Mouse (Mus musculus) MEL (cell line): ENCODE data around the gene Hinfp. TPM values are rescaled to one million over a fixed set of nuclear protein-coding genes. Genes with fewer than 3 reads are reported as not detected.
"Not testable (repeated sequence)": the region's sequence is repeated elsewhere in the genome, so short reads cannot be mapped to it uniquely, and the experiment has no call there.

Experiments used
- DNase-seq: peaks from one replicate; pipeline ENCODE4 v3.0.0; 2011; ENCODE audit warnings: low read depth, low spot score
- H3K27ac ChIP-seq: 2 replicates; pipeline ENCODE4 v1.5.1; 2012; ENCODE audit warnings: low read depth, mild to moderate bottlenecking, control low read depth, low read length, moderate library complexity; ENCODE audit not compliant: control insufficient read depth
- H3K27me3 ChIP-seq, 2 experiments: fragments of 150-350 bp in 1 of 2; sonication (generic) in 1 of 2; 2 replicates each; pipeline ENCODE4 v1.6.1; 2012; ENCODE audit warnings: low read length in 2 of 2, mild to moderate bottlenecking in 2 of 2, improper control_type of control experiment in 1 of 2, moderate library complexity in 1 of 2; ENCODE audit not compliant: insufficient read depth in 2 of 2, control insufficient read depth in 1 of 2
- H3K36me3 ChIP-seq, 2 experiments: 2 replicates each; pipeline ENCODE4 v1.6.1; 2012 to 2014; ENCODE audit warnings: low read length in 2 of 2, improper control_type of control experiment in 1 of 2, inconsistent platforms in 1 of 2, mild to moderate bottlenecking in 1 of 2; ENCODE audit not compliant: insufficient read depth in 2 of 2, control insufficient read depth in 1 of 2
- H3K4me1 ChIP-seq, 2 experiments: fragments of 150-350 bp in 1 of 2; sonication (generic) in 1 of 2; 2 replicates each; pipeline ENCODE4 v1.6.1; 2012; ENCODE audit warnings: low read length in 2 of 2, improper control_type of control experiment in 1 of 2, mild to moderate bottlenecking in 1 of 2; ENCODE audit not compliant: insufficient read depth in 2 of 2, control insufficient read depth in 1 of 2
- H3K4me3 ChIP-seq, 2 experiments: fragments of 150-350 bp in 1 of 2; sonication (generic) in 1 of 2; 2 replicates each; pipeline ENCODE4 v1.5.1; 2012; ENCODE audit warnings: low read depth in 2 of 2, low read length in 2 of 2, mild to moderate bottlenecking in 2 of 2, moderate library complexity in 2 of 2, control low read depth in 1 of 2, improper control_type of control experiment in 1 of 2; ENCODE audit not compliant: control insufficient read depth in 1 of 2, insufficient read depth in 1 of 2
- H3K79me2 ChIP-seq: 2 replicates; pipeline ENCODE4 v1.6.1; 2012; ENCODE audit warnings: mild to moderate bottlenecking, low read length, moderate library complexity; ENCODE audit not compliant: control insufficient read depth, poor library complexity, insufficient read depth
- H3K9ac ChIP-seq: 2 replicates; pipeline ENCODE4 v1.6.1; 2012; ENCODE audit warnings: low read depth, mild to moderate bottlenecking, control low read depth, low read length, moderate library complexity; ENCODE audit not compliant: control insufficient read depth, poor library complexity, severe bottlenecking
- H3K9me3 ChIP-seq: fragments of 150-350 bp; sonication (generic); replicated peaks from 2 replicates; pipeline ENCODE4 v1.6.1; 2012; ENCODE audit warnings: mild to moderate bottlenecking, low read length, improper control_type of control experiment, moderate library complexity; ENCODE audit not compliant: insufficient read depth
- EP300 ChIP-seq, 2 experiments: IDR thresholded peaks; 2 replicates each; pipeline ENCODE4 v1.6.1; 2011; ENCODE audit warnings: improper control_type of control experiment in 2 of 2, low read length in 2 of 2, low read depth in 1 of 2, mild to moderate bottlenecking in 1 of 2
- GABPA ChIP-seq: IDR thresholded peaks from 2 replicates; pipeline ENCODE4 v1.6.1; 2012; ENCODE audit warnings: low read depth, mild to moderate bottlenecking, inconsistent platforms, low read length, improper control_type of control experiment, moderate library complexity
- HCFC1 ChIP-seq: IDR thresholded peaks from 2 replicates; pipeline ENCODE4 v1.6.1; 2012; ENCODE audit warnings: low read depth, mild to moderate bottlenecking, inconsistent platforms, low read length, improper control_type of control experiment, moderate library complexity
- MYC ChIP-seq: IDR thresholded peaks from 2 replicates; pipeline ENCODE4 v1.6.1; 2011; ENCODE audit warnings: low read depth, mild to moderate bottlenecking, low read length, improper control_type of control experiment, moderate library complexity
- NELFE ChIP-seq: IDR thresholded peaks from 2 replicates; pipeline ENCODE4 v1.6.1; 2011; ENCODE audit warnings: low read depth, low read length, improper control_type of control experiment
- SIN3A ChIP-seq: IDR thresholded peaks from 2 replicates; pipeline ENCODE4 v1.6.1; 2012; ENCODE audit warnings: low read length, improper control_type of control experiment, inconsistent platforms
- TBP ChIP-seq: IDR thresholded peaks from 2 replicates; pipeline ENCODE4 v1.8.0; 2011; ENCODE audit warnings: low read depth, low read length, improper control_type of control experiment
- TCF12 ChIP-seq: IDR thresholded peaks from 2 replicates; pipeline ENCODE4 v1.6.1; 2014; ENCODE audit warnings: low read depth, mild to moderate bottlenecking, inconsistent platforms, low read length, improper control_type of control experiment, moderate library complexity
- ZNF384 ChIP-seq: IDR thresholded peaks from 2 replicates; pipeline ENCODE4 v1.6.1; 2012; ENCODE audit warnings: low read depth, mild to moderate bottlenecking, inconsistent platforms, low read length, improper control_type of control experiment
- polyA plus RNA-seq, 2 experiments: library from polyadenylated mRNA; stranded (reverse) in 1 of 2; unstranded in 1 of 2; fragments of >175 nt in 1 of 2; fragments of >200 nt in 1 of 2; gene quantifications; 2 replicates each; pipeline versions ENCODE4 v1.2.1 to v1.2.4; 2012; ENCODE audit warnings: low replicate concordance in 2 of 2, low read depth in 1 of 2; ENCODE audit not compliant: insufficient read length in 2 of 2, insufficient read depth in 1 of 2, missing spikeins in 1 of 2
- total RNA-seq: library from RNA; depleted of rRNA; stranded (reverse); fragments of 300-350 nt; gene quantifications from 2 replicates; pipeline ENCODE4 v1.2.3, GENCODE M21; 2012

The Hinfp gene
- total and polyA plus RNA-seq, 3 experiments: 16.4 to 31.3 TPM; not detected in 1

GRCm38 (mm10) chr9:44325768-44326370, 20.4 kb upstream of the Hinfp start, which contains the start of gene Dpagt1:
Gene Dpagt1, plus strand, starts transcription at chr9:44326019.
- Histone ChIP-seq H3K27me3 (no peaks in the 10 kb centered on the region), H3K4me1 (peaks cover 4 to 11% of the 10 kb centered on the region in 2 experiments; a peak in 3 of 4 replicates), H3K4me3 (peak within 1 kb of the TSS; percentile 54 to 82), H3K9me3 (no peaks in the 10 kb centered on the region), H3K27ac (peak within 1 kb of the TSS; percentile 96), H3K36me3 (peaks cover 0 to 5% of the 10 kb centered on the region in 2 experiments; a peak in 2 of 4 replicates), H3K79me2 (peaks cover 11% of the 10 kb centered on the region; the same call in 1 of the 2 replicates), H3K9ac (peak within 1 kb of the TSS; percentile 90)
- 0 out of 2 replicates have a peak, but pooled peaks have one; percentile 13 for TF ChIP-seq TCF12
- 0 out of 4 replicates have a peak, but pooled peaks of 1 of the 2 experiments have one; percentile 2 for TF ChIP-seq EP300 (IDR thresholded peaks at IDR 0.05; ENCODE audit: low read depth in 1 of 2, low read length in 2 of 2)
- no peak for TF ChIP-seq NELFE
- DNase-seq: peak; percentile 61

- H3K27me3 ChIP-seq, H3K9me3 ChIP-seq, H3K36me3 ChIP-seq: not testable (repeated sequence)
- Histone ChIP-seq H3K9ac (peak overlapping the region; percentile 90), H3K4me3 (peak overlapping the region; percentile 54 to 82; a peak in 3 of 4 replicates), H3K27ac (peak overlapping the region; percentile 96), H3K79me2 (peaks cover 11% of the 10 kb centered on the region; the same call in 1 of the 2 replicates), H3K4me1 (peaks cover 7 to 12% of the 10 kb centered on the region in 2 experiments; a peak in 3 of 4 replicates)
- DNase-seq: peak; percentile 38
- TF ChIP-seq SIN3A (0 out of 2 replicates have a peak, but pooled peaks have one; percentile 15), MYC (0 out of 2 replicates have a peak, but pooled peaks have one; percentile 16), ZNF384 (peak; percentile 85)
These were observed 19.7 kb upstream of the Hinfp start for GRCm38 (mm10) chr9:44325032-44325767.

GRCm38 (mm10) chr9:44324147-44324546, 18.7 kb upstream of the Hinfp start:
- H3K9me3 ChIP-seq: no peaks in the 10 kb centered on the region
- H3K36me3 ChIP-seq: peaks cover 0 to 8% of the 10 kb centered on the region in 2 experiments; a peak in 2 of 4 replicates
- no peak for DNase-seq
- H3K9ac ChIP-seq: no peak overlapping the region
- no peak overlapping the region for H3K4me3 ChIP-seq
- TF ChIP-seq TBP: no peak
- TF ChIP-seq GABPA: no peak
- no peak for TF ChIP-seq HCFC1
- peaks cover 7 to 12% of the 10 kb centered on the region in 2 experiments; a peak in 3 of 4 replicates for H3K4me1 ChIP-seq
- peaks cover 19% of the 10 kb centered on the region; the same call in 1 of the 2 replicates for H3K79me2 ChIP-seq
- H3K27ac ChIP-seq: no peak overlapping the region
- no peaks in the 10 kb centered on the region for H3K27me3 ChIP-seq
